Mouse (Mus musculus) left cerebral cortex, adult 9 months (tissue): ENCODE results near the gene Rnf31.

Source experiments
- DNase-seq, 2 experiments: peaks; one replicate each; pipeline ENCODE4 v3.0.0; 2022; ENCODE audit warnings: low spot score in 2 of 2

Rnf31 gene

GRCm38 (mm10) chr14:55591331-55591891, at the start of gene Rnf31:
Gene Rnf31, plus strand, starts transcription at chr14:55591708.
- peak; percentile 88 to 95 for DNase-seq

DNA sequence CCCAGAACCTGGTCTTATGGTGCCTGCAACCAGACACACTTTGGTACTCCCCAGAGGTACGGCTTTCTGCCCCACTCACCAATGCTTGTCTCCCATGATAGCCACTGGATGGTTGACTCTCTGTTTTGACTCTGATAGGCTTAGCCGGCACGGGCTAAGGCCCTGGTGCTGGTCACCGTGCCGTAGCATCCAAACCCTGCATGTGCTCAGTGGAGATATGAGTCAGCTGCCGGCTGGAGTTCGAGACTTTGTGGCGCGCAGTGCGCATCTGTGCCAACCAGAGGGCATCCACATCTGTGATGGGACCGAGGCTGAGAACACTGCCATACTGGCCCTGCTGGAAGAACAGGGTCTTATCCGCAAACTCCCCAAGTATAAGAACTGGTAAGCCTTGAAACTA, 49.2 kb upstream of the Rnf31 start:
- DNase-seq, result no peak

GRCm38 (mm10) chr14:55544334-55544733, 47.2 kb upstream of the Rnf31 start:
- no peak for DNase-seq

- no peak for DNase-seq
Measured at GRCm38 (mm10) chr14:55550191-55550590, 41.3 kb upstream of the Rnf31 start.

- DNase-seq, result no peak
Measured at GRCm38 (mm10) chr14:55551347-55551746, 40.2 kb upstream of the Rnf31 start.

DNA sequence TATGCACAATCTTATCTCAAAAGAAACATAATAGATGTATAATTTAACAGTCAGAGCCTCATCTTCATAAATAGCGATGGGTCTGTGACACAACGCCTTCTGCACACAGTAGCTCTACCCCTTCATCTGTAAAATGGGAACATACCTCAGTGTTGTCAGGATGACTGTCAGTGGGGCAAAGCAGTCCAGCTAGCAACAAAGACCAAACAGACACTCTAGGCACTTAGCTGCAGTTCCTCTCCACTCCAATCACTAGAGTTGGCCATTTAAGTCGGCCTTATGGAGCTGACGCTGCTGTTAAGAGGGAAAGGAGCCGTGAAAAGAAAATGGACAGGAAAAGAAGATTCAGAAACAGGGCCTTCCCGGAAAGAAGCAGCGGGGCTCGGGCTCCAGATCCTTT, 39.7 kb upstream of the Rnf31 start:
- DNase-seq, result no peak

DNA sequence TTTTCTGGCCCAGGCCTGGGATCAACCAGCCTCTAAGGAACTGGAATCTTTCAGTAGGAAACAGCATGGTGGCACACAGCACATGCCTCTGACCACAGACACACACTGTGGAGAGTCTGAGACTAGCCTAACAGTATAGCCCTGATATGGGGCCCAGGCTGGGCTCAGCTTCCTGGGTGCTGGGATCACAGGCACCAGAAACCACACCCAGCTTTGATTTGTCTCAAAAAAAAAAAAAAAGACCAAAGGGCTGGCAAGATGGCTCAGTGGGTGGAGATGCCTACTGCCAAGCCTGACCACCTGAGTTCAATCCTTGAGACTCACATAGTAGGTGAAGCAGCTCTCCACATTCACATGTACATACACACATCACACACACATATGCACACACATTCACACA, 36.9 kb upstream of the Rnf31 start:
- no peak for DNase-seq

- no peak for DNase-seq
Measured at GRCm38 (mm10) chr14:55555788-55556187, 35.7 kb upstream of the Rnf31 start.

DNA sequence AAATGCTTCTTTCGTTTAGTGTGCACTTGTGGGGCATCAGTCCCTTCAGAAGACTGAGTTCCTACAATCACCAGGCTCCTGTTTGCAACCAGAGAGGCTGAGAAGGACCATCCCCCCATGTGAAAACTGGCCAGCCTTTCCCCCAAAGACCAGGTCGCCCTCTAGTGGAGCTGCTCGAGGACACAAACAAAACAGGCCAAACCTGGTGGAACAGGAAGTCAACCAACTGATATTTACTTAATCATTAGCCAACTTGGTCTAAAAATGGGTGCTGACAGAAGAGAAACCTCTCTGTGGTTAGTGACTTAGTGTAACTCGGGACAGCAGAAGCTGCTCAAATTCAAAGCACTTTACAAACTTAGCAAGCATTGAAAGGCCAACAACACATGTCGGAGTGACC, 34.5 kb upstream of the Rnf31 start:
- DNase-seq, result peak in 1 of 2 experiments; percentile 79

- DNase-seq, result no peak
Measured at GRCm38 (mm10) chr14:55557587-55557986, 33.9 kb upstream of the Rnf31 start.

- DNase-seq, result no peak
Measured at GRCm38 (mm10) chr14:55558740-55559448, 32.6 kb upstream of the Rnf31 start.

- peak; percentile 74 to 91 for DNase-seq
Measured at GRCm38 (mm10) chr14:55559799-55560201, 31.7 kb upstream of the Rnf31 start, which contains the start of gene Dcaf11. Gene Dcaf11, plus strand, starts transcription at chr14:55560006.

GRCm38 (mm10) chr14:55560202-55561073, 31.1 kb upstream of the Rnf31 start, which contains the start of gene A730061H03Rik:
Gene A730061H03Rik, minus strand, starts transcription at chr14:55560406.
- peak; percentile 98 to 99 for DNase-seq

GRCm38 (mm10) chr14:55561860-55562259, 29.6 kb upstream of the Rnf31 start:
- DNase-seq, result no peak

GRCm38 (mm10) chr14:55563249-55563648, 28.3 kb upstream of the Rnf31 start:
- no peak for DNase-seq

DNA sequence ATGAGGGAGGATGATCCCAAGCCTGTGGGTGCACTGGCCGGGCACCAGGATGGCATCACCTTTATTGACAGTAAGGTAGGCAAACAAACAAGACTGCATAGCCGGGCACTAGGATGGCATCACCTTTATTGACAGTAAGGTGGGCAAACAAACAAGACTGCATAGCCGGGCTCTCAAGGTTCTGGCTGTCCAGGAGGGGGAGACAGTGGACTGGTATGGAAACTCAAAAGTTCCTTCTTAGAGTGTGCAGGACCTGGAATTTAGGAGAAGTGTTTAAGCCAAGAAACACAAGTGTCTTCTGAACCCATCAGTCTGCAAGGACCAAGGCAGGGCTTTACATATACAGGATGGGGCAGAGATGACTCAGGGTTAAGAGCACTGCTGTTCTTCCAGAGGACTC, 25.8 kb upstream of the Rnf31 start:
- DNase-seq, result no peak

- DNase-seq, result no peak
Measured at GRCm38 (mm10) chr14:55567496-55567895, 24.0 kb upstream of the Rnf31 start.

DNA sequence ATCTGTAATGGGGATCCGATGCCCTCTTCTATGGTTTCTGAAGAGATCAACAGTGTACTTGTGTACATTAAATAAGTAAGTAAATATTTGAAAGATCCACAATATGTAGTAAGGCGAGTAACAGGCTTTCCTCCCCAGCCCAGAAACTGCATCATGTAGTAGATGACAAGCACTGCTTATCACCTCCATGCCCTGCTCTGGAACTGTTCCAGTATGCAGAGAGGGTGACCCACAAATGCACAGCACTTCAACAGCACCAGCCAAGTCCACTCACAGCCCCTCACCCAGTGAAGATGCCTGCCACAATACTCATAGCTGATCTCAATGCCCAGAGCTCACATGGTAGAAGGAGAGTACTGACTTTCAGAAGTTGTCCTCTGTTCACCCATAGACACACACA, 20.9 kb upstream of the Rnf31 start:
- DNase-seq, result no peak

- no peak for DNase-seq
Measured at GRCm38 (mm10) chr14:55571760-55572159, 19.7 kb upstream of the Rnf31 start.

DNA sequence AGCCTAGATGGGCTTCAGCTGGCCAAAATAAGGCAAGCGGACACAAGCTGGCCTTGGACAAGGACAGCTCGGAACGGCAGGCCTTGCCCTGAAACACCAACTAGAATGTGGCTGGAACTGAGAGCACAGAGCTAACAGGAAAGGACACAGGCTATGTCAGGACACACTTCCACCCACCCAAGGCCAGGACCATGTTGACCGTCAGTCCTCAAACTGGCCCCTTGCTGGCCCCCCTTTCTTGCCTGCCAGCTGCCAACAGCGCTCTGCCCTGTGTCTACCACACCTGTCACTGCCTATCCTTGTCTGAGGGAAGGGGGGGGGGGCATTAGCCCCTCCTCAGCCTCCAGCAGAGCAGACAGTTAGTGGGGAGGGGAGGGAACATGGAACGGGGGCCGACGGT, 16.2 kb upstream of the Rnf31 start, which contains the start of gene Fitm1:
Gene Fitm1, plus strand, starts transcription at position 316 of the 400 bp plus-strand sequence.
- no peak for DNase-seq

- no peak for DNase-seq
Measured at GRCm38 (mm10) chr14:55575711-55576110, 15.8 kb upstream of the Rnf31 start.

- DNase-seq, result peak in 1 of 2 experiments; percentile 43
Measured at GRCm38 (mm10) chr14:55576376-55576775, 15.1 kb upstream of the Rnf31 start.
